Mouse (Mus musculus) heart, adult 2 months (tissue): Measurements from ENCODE around the gene Nr0b2.

Experiments
- CTCF ChIP-seq: fragments of 200-600 bp; IDR thresholded peaks from 2 replicates; pipeline ENCODE4 v1.8.1; 2022; ENCODE audit warnings: antibody characterized with exemption, mild to moderate bottlenecking, moderate library complexity
- EP300 ChIP-seq: fragments of 200-500 bp; IDR thresholded peaks from 2 replicates; pipeline ENCODE4 v1.6.1; 2011; ENCODE audit warnings: low read depth, low read length, control low read depth; ENCODE audit not compliant: insufficient read depth

DNA sequence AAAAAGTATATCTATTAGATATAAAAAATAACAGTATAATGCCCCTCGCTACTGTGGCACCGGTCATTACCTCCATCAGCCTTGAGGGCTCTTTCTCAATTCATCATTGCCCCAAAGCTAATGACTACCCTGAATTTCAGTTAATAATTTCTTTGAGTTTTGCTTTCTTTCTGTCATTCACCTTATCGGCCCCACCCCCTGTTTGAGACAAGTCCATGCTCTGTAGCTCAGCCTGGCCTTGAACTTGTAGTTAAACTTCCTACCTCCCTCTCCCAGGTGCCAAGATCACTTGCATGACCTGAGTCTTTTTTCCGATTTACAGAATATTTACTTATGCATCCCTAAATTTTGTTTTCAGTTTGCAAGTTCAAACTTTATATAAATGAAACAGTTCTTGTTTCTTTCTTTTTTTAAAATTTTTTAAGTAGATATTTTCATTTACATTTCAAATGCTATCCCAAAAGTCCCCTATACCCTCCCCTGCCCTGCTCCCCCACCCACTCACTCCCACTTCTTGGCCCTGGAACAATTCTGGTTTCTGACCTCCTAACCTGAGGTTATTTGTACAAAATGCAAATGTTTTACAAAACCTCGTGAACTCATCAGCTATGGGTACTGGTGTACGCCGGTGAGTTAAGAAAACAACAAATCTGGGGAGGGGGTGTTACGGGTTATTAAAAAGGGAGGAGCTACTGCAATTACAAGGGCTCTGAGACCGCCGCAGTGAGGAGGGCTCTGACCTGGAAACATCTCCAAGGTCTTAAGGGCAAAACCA, 16.3 kb downstream of the Nr0b2 start:
- TF ChIP-seq CTCF, result no peak
- no peak for TF ChIP-seq EP300
